Mouse (Mus musculus) lung, postnatal 0 days (tissue): ENCODE data around the gene Mvb12a. TPM values are rescaled to one million over a fixed set of nuclear protein-coding genes. Genes with fewer than 3 reads are reported as not detected.

Experiments used
- ATAC-seq: fragments of 200-750 bp; cut with Nextera tagmentation; 2 replicates; pipeline ENCODE4 v1.8.0; 2017; ENCODE audit warnings: moderate library complexity
- DNase-seq: peaks from one replicate; pipeline ENCODE4 v3.0.0-alpha.2; 2016; ENCODE audit warnings: low spot score
- H3K27ac ChIP-seq: fragments of 300-500 bp; sonication (generic); 2 replicates; pipeline ENCODE4 v1.5.1; 2014; ENCODE audit warnings: antibody characterized with exemption, mild to moderate bottlenecking, low read length, mixed read lengths
- H3K27me3 ChIP-seq: fragments of 300-500 bp; sonication (generic); replicated peaks from 2 replicates; pipeline ENCODE4 v1.6.1; 2014; ENCODE audit warnings: low read length, mixed read lengths; ENCODE audit not compliant: insufficient read depth
- H3K36me3 ChIP-seq: fragments of 300-500 bp; sonication (generic); 2 replicates; pipeline ENCODE4 v1.6.1; 2014; ENCODE audit warnings: low read length, mixed read lengths; ENCODE audit not compliant: insufficient read depth
- H3K4me1 ChIP-seq: fragments of 300-500 bp; sonication (generic); 2 replicates; pipeline ENCODE4 v1.6.1; 2014; ENCODE audit warnings: antibody characterized with exemption, low read depth, low read length, mixed read lengths; ENCODE audit not compliant: insufficient read depth
- H3K4me2 ChIP-seq: fragments of 300-500 bp; sonication (generic); replicated peaks from 2 replicates; pipeline ENCODE4 v1.6.1; 2014; ENCODE audit warnings: low read depth, mild to moderate bottlenecking, low read length, moderate library complexity, mixed read lengths
- H3K4me3 ChIP-seq: fragments of 300-500 bp; sonication (generic); 2 replicates; pipeline ENCODE4 v1.5.1; 2014; ENCODE audit warnings: low read depth, low read length
- H3K9ac ChIP-seq: fragments of 300-500 bp; sonication (generic); replicated peaks from 2 replicates; pipeline ENCODE4 v1.6.1; 2014; ENCODE audit warnings: low read depth, mild to moderate bottlenecking
- H3K9me3 ChIP-seq: fragments of 300-500 bp; sonication (generic); 2 replicates; pipeline ENCODE4 v1.6.1; 2016; ENCODE audit warnings: low read length, mixed read lengths
- CTCF ChIP-seq: IDR thresholded peaks from 2 replicates; pipeline ENCODE4 v1.5.1; 2016; ENCODE audit warnings: antibody characterized with exemption, mild to moderate bottlenecking
- EP300 ChIP-seq: IDR thresholded peaks from 2 replicates; pipeline ENCODE4 v1.6.1; 2016; ENCODE audit warnings: antibody characterized with exemption, mild to moderate bottlenecking, control low read depth
- WGBS: fragments of 180-500 bp; shearing (Covaris S2); extraction: QIAGEN DNeasy Blood & Tissue Kit; methylation state at CpG from one replicate; pipeline ENCODE4 v1.1.7; 2014; 5-methylcytosine and 5-hydroxymethylcytosine counted together
- polyA plus RNA-seq: library from polyadenylated mRNA; unstranded; fragments of >200 nt; fragmentation: Nextera tagmentation; extraction: Ambion mirVana; gene quantifications from 2 replicates; pipeline ENCODE4 v1.2.1, GENCODE M21; 2015

Gene Mvb12a
- polyA plus RNA-seq, 1 experiment from 2014 or later, result 112 TPM

DNA sequence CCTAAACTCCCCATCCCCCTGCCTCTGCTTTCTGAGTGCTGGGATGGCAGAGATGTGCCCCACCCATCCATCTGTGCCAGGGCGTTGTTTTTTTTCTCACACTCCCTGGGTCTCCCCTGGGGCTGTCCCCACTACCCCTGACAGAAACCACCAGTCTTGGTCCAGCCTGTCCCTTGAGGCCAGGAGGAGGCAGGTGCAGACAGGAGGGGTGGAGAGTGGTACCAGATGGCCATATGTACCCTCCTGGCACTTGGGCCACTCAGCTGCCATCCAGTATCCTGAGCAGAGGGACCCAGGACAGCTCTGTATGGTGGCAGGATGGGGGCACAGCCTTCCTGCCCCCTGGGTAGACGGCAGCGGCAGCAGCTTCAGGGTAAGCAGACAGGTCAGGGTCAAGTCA is 54.7 kb downstream of the Mvb12a start, which contains the start of gene Fam129c:
Fam129c (plus strand) TSS at position 198 of the 400 bp plus-strand sequence.
- H3K36me3 ChIP-seq, result no peaks in the 10 kb centered on the region
- no peak for TF ChIP-seq EP300
- no peak for TF ChIP-seq CTCF
- H3K4me1 ChIP-seq, result peaks cover 6% of the 10 kb centered on the region; the same call in 1 of the 2 replicates
- H3K9me3 ChIP-seq, result no peaks in the 10 kb centered on the region
- no peak within 1 kb of the TSS for H3K4me3 ChIP-seq
- WGBS, result 87% methylated on average over 3 of the region's 3 CpGs
- ATAC-seq (no peak), DNase-seq (no peak)
- H3K9ac ChIP-seq, result no peak within 1 kb of the TSS
- no peak within 1 kb of the TSS for H3K4me2 ChIP-seq
- peaks cover 9% of the 10 kb centered on the region; the same call in 1 of the 2 replicates for H3K27me3 ChIP-seq
- no peak within 1 kb of the TSS for H3K27ac ChIP-seq

Other genes with a start within 250 kb of the Mvb12a start
- 136 and 139 TPM in 2 replicates for gene Use1, start 176.1 kb upstream of the Mvb12a start, polyA plus RNA-seq
- gene Ocel1, start 171.6 kb upstream of the Mvb12a start, polyA plus RNA-seq, result 11.1 and 11.9 TPM in 2 replicates
- gene Nr2f6, start 161.0 kb upstream of the Mvb12a start, polyA plus RNA-seq, result 61.5 and 69.4 TPM in 2 replicates
- gene Ushbp1, start 147.1 kb upstream of the Mvb12a start, polyA plus RNA-seq, result 29.5 and 42.0 TPM in 2 replicates
- gene Babam1, start 146.1 kb upstream of the Mvb12a start, polyA plus RNA-seq, result 60.8 and 62.5 TPM in 2 replicates
- gene Ankle1, start 136.9 kb upstream of the Mvb12a start, polyA plus RNA-seq, result 0.72 and 1.5 TPM in 2 replicates
- 23.8 and 27.6 TPM in 2 replicates for gene Abhd8, start 79.3 kb upstream of the Mvb12a start, polyA plus RNA-seq
- 137 and 146 TPM in 2 replicates for gene Mrpl34, start 78.0 kb upstream of the Mvb12a start, polyA plus RNA-seq
- 73.7 and 78.6 TPM in 2 replicates for gene Dda1, start 73.7 kb upstream of the Mvb12a start, polyA plus RNA-seq
- 1.1 and 1.2 TPM in 2 replicates for gene Ano8, start 57.0 kb upstream of the Mvb12a start, polyA plus RNA-seq
- 10.6 and 11.6 TPM in 2 replicates for gene Gtpbp3, start 54.8 kb upstream of the Mvb12a start, polyA plus RNA-seq
- gene Plvap, start 31.2 kb upstream of the Mvb12a start, polyA plus RNA-seq, result 246 and 265 TPM in 2 replicates
- gene Ccdc194, start 17.2 kb upstream of the Mvb12a start, polyA plus RNA-seq, result 0.07 and 0.08 TPM in 2 replicates
- gene Bst2, start 5.5 kb upstream of the Mvb12a start, polyA plus RNA-seq, result 86.2 and 99.8 TPM in 2 replicates
- 8.5 and 8.7 TPM in 2 replicates for gene Tmem221, start 15.9 kb downstream of the Mvb12a start, polyA plus RNA-seq
- gene Nxnl1, start 23.7 kb downstream of the Mvb12a start, polyA plus RNA-seq, result 0.11 and 0.13 TPM in 2 replicates
- gene Slc27a1, start 26.0 kb downstream of the Mvb12a start, polyA plus RNA-seq, result 26.9 and 27.7 TPM in 2 replicates
- 174 and 177 TPM in 2 replicates for gene Pgls, start 49.3 kb downstream of the Mvb12a start, polyA plus RNA-seq
- 1.2 and 2.0 TPM in 2 replicates for gene Fam129c, start 54.7 kb downstream of the Mvb12a start, polyA plus RNA-seq
- 64.7 and 66.0 TPM in 2 replicates for gene Colgalt1, start 68.1 kb downstream of the Mvb12a start, polyA plus RNA-seq
- gene Unc13a, start 128.8 kb downstream of the Mvb12a start, polyA plus RNA-seq, result 0.35 and 0.46 TPM in 2 replicates
- gene Jak3, start 133.4 kb downstream of the Mvb12a start, polyA plus RNA-seq, result 7.7 and 10.0 TPM in 2 replicates
- gene Insl3, start 146.3 kb downstream of the Mvb12a start, polyA plus RNA-seq, result 2.9 and 3.9 TPM in 2 replicates
- gene B3gnt3, start 158.9 kb downstream of the Mvb12a start, polyA plus RNA-seq, result 11.7 and 12.1 TPM in 2 replicates
- gene Fcho1, start 182.8 kb downstream of the Mvb12a start, polyA plus RNA-seq, result 1.4 and 1.8 TPM in 2 replicates